Mouse (Mus musculus) intestine, embryonic 16.5 days (tissue): ENCODE measurements around the gene Pitpnc1. TPM values are rescaled to one million over a fixed set of nuclear protein-coding genes. Genes with fewer than 3 reads are reported as not detected.
A peak's percentile ranks its signal among the peaks of the same experiment; 100 is the strongest.

Experiments
- ATAC-seq: fragments of 200-750 bp; cut with Nextera tagmentation; 2 replicates; pipeline ENCODE4 v1.8.0; 2017; ENCODE audit warnings: moderate TSS enrichment, moderate library complexity
- H3K27ac ChIP-seq: fragments of 300-500 bp; sonication (generic); 2 replicates; pipeline ENCODE4 v1.5.1; 2014; ENCODE audit warnings: mild to moderate bottlenecking, low read length
- H3K27me3 ChIP-seq: fragments of 300-500 bp; sonication (generic); replicated peaks from 2 replicates; pipeline ENCODE4 v1.6.1; 2014; ENCODE audit warnings: low read length, control low read depth, mixed read lengths; ENCODE audit not compliant: control insufficient read depth, insufficient read depth
- H3K36me3 ChIP-seq: fragments of 300-500 bp; sonication (generic); 2 replicates; pipeline ENCODE4 v1.6.1; 2014; ENCODE audit warnings: low read length, control low read depth; ENCODE audit not compliant: control insufficient read depth, insufficient read depth
- H3K4me1 ChIP-seq: fragments of 300-500 bp; sonication (generic); 2 replicates; pipeline ENCODE4 v1.6.1; 2014; ENCODE audit warnings: low read length, control low read depth, mixed read lengths; ENCODE audit not compliant: control insufficient read depth, insufficient read depth
- H3K4me2 ChIP-seq: fragments of 300-500 bp; sonication (generic); 2 replicates; pipeline ENCODE4 v1.6.1; 2014; ENCODE audit warnings: low read depth, low read length, control low read depth
- H3K4me3 ChIP-seq: fragments of 300-500 bp; sonication (generic); 2 replicates; pipeline ENCODE4 v1.5.1; 2014; ENCODE audit warnings: mild to moderate bottlenecking, low read length
- H3K9ac ChIP-seq: fragments of 300-500 bp; sonication (generic); 2 replicates; pipeline ENCODE4 v1.6.1; 2014; ENCODE audit warnings: low read depth, low read length
- H3K9me3 ChIP-seq: fragments of 300-500 bp; sonication (generic); 2 replicates; pipeline ENCODE4 v1.6.1; 2016; ENCODE audit warnings: low read length, control low read depth; ENCODE audit not compliant: control insufficient read depth
- WGBS: fragments of 180-500 bp; shearing (Covaris S2); extraction: QIAGEN DNeasy Blood & Tissue Kit; methylation state at CpG from one replicate; pipeline ENCODE4 v1.1.7; 2014; 5-methylcytosine and 5-hydroxymethylcytosine counted together
- polyA plus RNA-seq: library from polyadenylated mRNA; unstranded; fragments of >200 nt; fragmentation: Nextera tagmentation; extraction: Ambion mirVana; gene quantifications from 2 replicates; pipeline ENCODE4 v1.2.1, GENCODE M21; 2015

The Pitpnc1 gene
- polyA plus RNA-seq, 1 experiment from 2014 or later = 10.6 TPM

DNA sequence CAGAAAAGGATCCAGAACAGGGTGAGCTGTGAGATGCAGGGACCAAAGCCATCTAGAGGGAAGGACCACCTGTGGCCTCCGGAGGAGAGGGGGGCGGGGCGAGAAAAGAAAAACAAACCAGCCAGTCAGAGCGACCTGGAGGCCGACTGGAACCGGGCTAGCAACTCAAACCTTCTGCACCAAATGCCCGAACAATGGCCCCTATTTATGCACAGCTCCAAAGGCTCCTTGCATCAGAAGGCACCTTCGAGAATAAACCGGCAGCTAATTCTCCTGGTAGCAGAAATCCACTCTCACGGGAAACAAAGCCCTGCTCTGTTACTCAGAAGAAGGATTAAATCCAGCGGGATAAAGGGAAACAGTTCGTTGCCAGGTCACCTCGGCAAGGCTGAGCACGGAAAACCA, 57.2 kb downstream of the Pitpnc1 start:
- Histone ChIP-seq H3K9me3 (no peaks in the 10 kb centered on the region), H3K27ac (no peak overlapping the region), H3K9ac (peak overlapping the region; percentile 23; the same call in 1 of the 2 replicates), H3K4me1 (peaks cover 16% of the 10 kb centered on the region), H3K4me2 (peak overlapping the region; percentile 39), H3K27me3 (no peaks in the 10 kb centered on the region), H3K36me3 (no peaks in the 10 kb centered on the region), H3K4me3 (peak overlapping the region; percentile 25)
- 4% methylated on average over 14 of the region's 14 CpGs for WGBS
- ATAC-seq = 0 out of 2 replicates have a peak, but pooled peaks have one; percentile 26

DNA sequence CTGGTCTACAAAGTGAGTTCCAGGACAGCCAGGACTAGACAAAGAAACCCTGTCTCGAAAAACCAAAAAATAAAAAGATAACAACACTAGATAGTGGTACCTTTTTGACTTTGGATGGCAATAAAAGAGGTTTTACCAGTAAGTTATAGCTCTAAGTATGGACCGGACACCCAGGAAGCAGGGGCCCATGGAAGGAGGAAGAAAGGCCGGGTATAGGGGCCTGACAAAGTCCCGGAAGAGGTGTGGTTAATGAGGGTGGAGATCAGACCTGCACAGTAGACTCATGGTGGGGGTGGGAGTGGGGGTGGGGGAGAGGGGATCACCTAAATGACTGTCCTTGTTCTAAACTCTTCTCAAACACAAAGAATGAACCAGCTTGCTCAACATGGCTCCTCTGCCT, 58.4 kb downstream of the Pitpnc1 start:
- Histone ChIP-seq H3K27me3 (no peaks in the 10 kb centered on the region), H3K4me3 (no peak overlapping the region), H3K4me2 (no peak overlapping the region), H3K4me1 (peaks cover 15% of the 10 kb centered on the region), H3K27ac (no peak overlapping the region), H3K9ac (no peak overlapping the region), H3K9me3 (no peaks in the 10 kb centered on the region), H3K36me3 (no peaks in the 10 kb centered on the region)
- WGBS = 80% methylated on average over 4 of the region's 4 CpGs
- no peak for ATAC-seq

DNA sequence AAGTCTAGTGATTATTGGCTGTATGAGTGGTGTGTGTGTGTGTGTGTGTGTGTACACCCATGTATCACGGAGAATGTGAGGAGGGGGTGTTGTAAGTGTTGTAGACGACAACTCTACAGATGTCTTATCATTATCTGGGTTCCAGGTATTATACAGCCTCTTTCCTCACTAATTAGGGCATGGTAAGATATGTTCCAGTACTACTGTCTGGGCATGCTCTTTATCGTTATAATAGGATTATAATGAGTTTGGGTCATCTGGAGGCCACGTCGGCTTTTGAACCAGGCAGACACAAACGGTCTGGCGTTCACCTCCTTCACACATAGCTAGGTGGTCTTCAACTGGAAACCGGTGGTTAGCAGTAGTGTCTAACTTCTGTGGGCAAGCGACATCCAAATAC, 58.9 kb downstream of the Pitpnc1 start:
- H3K9me3 ChIP-seq = no peaks in the 10 kb centered on the region
- no peak overlapping the region for H3K4me3 ChIP-seq
- ATAC-seq = no peak
- 79% methylated on average over 9 of the region's 9 CpGs for WGBS
- H3K4me2 ChIP-seq = no peak overlapping the region
- H3K9ac ChIP-seq = no peak overlapping the region
- H3K27ac ChIP-seq = no peak overlapping the region
- no peaks in the 10 kb centered on the region for H3K36me3 ChIP-seq
- peaks cover 12% of the 10 kb centered on the region for H3K4me1 ChIP-seq
- H3K27me3 ChIP-seq = no peaks in the 10 kb centered on the region

DNA sequence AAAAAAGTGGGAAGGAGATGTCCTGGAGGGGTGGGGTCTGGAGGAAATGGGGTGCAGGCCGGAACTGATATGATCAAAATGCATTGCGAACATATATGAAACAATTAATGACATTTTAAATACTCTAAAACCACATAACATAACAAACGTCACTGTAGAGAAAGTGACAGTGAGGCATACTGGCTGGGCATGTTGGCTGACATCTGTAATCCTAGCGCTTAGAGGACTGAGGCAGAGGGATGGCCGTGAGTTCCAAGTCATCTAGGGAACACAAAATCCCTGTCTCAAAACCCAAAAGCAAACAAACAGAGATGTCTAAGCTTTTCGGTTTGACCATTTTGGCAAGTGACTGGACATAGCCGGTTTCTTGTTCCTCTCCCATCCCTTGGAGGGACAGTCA, 59.7 kb downstream of the Pitpnc1 start:
- Histone ChIP-seq H3K4me1 (peaks cover 12% of the 10 kb centered on the region; the same call in 1 of the 2 replicates), H3K9ac (no peak overlapping the region), H3K9me3 (no peaks in the 10 kb centered on the region), H3K36me3 (no peaks in the 10 kb centered on the region), H3K27ac (no peak overlapping the region), H3K4me2 (no peak overlapping the region), H3K4me3 (no peak overlapping the region), H3K27me3 (no peaks in the 10 kb centered on the region)
- no peak for ATAC-seq
- WGBS = 85% methylated on average over 7 of the region's 7 CpGs

DNA sequence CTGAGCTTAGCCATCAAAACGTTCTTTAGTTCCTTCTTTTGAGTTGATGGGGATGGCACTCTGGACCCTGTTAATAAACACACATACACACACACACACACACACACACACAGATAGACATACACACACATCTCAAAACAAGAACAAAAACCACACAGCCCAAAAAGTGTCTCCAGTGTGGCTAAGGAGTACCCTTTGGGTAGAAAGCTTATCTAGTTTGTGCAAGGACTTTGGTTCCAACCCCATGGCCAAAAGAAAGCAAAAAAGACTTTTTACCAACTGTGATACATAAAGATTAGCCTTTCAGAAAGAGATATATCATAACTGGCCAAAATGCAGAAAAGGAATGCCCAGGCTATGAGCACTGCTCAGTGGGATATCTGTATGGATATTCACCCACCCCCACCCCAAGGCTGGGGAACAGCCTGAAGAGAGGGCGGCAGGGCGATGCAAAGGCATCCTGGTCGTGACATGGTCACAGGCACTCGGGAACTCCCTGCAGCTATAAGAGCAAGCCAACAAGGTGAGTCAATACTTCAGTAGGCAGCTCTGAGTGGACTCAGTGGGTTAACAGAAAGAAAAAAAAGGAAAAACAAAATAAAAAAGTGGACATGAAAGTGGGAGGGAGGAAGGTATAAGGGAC, 60.3 kb downstream of the Pitpnc1 start:
- no peak overlapping the region for H3K27ac ChIP-seq
- 74% methylated on average over 5 of the region's 5 CpGs for WGBS

DNA sequence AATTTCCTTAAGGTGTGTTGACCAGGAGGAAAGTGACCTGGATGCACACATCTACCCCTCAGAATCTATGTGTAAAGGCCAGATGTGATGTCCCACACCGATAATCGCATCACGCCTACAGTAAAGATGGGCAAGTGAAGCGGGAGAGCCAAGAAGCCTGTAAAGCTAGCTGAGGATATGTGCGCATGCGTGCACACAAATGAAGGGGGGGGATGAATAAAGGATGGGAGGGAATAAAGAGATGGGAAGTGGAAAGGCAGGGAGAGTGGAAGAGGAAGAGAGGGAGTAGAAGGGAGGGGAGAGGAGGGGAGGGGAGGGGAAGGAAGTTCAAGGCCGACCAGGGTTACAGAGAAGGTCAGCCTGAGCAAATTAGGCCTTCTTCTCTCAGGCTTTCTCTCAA, 61.6 kb downstream of the Pitpnc1 start:
- no peak for ATAC-seq
- Histone ChIP-seq H3K9ac (no peak overlapping the region), H3K4me3 (no peak overlapping the region), H3K36me3 (no peaks in the 10 kb centered on the region), H3K27ac (no peak overlapping the region), H3K27me3 (no peaks in the 10 kb centered on the region), H3K9me3 (no peaks in the 10 kb centered on the region), H3K4me2 (no peak overlapping the region), H3K4me1 (0 out of 2 replicates have a peak, but pooled peaks cover 7% of the 10 kb centered on the region)
- 81% methylated on average over 7 of the region's 7 CpGs for WGBS

More for the DNA sequence above, 60.3 kb downstream of the Pitpnc1 start:
- Histone ChIP-seq H3K36me3 (no peaks in the 10 kb centered on the region), H3K9ac (no peak overlapping the region), H3K27me3 (no peaks in the 10 kb centered on the region), H3K4me2 (no peak overlapping the region), H3K4me1 (peaks cover 12% of the 10 kb centered on the region; the same call in 1 of the 2 replicates), H3K9me3 (no peaks in the 10 kb centered on the region), H3K4me3 (no peak overlapping the region)
- no peak for ATAC-seq

DNA sequence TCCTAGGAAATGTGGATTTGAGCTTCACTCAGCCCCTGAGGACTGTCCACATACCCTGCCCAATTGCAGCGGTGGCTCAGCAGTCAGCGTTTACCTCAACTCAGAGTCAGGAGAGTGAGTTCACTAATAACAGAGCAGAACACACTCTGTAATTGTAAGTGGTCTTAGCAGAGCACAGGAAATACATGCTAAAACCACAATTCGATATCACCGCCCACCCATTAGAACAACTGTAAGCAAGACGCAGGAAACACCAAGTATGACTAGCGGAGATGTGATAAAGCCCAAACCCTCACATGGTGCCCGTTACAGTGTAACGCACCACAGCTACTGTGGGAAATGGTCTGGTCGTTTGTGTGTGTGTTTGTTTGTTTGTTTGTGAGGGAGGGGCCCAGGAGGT, 62.8 kb downstream of the Pitpnc1 start:
- Histone ChIP-seq H3K36me3 (no peaks in the 10 kb centered on the region), H3K4me1 (0 out of 2 replicates have a peak, but pooled peaks cover 2% of the 10 kb centered on the region), H3K27ac (no peak overlapping the region), H3K9me3 (no peaks in the 10 kb centered on the region), H3K4me2 (no peak overlapping the region), H3K9ac (no peak overlapping the region), H3K27me3 (no peaks in the 10 kb centered on the region), H3K4me3 (no peak overlapping the region)
- no peak for ATAC-seq
- WGBS = 82% methylated on average over 9 of the region's 9 CpGs

DNA sequence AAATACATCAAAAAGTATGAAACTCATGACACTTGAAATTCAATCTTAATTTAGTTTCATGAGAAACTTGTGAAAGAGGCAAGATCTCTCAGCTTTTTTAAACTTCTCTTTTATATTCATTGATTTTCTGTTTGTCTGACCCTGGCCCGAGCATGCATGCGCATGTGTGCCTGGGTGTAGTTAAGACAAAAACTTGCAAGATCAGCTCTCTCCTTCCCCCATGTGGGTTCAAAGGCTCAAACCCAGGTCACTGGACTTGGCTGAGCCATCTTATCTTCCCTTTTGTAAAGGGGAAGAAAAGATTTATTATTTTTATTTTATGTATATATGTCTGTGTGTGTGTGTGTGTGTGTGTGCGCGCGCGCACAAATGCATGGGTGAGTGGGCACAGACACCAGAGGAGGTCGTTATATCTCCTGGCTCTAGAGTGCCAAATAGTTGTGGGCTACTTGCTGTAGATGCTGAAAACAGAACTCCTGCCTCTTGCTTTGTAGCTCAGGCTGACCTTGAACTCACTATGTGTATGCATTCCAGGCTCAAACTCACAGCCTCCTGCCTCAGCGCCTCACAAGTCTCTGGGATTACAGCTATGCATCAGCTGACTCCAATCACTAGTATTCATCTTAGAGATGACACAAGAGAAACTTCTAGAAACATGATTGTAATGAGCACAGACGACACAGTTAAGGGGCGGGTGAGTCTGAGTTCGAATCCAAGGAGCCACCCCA, 64.7 kb downstream of the Pitpnc1 start:
- Histone ChIP-seq H3K4me1 (no peaks in the 10 kb centered on the region), H3K4me2 (no peak overlapping the region), H3K4me3 (no peak overlapping the region), H3K9me3 (no peaks in the 10 kb centered on the region), H3K27me3 (no peaks in the 10 kb centered on the region), H3K27ac (no peak overlapping the region), H3K9ac (no peak overlapping the region), H3K36me3 (no peaks in the 10 kb centered on the region)
- WGBS = 95% methylated on average over 11 of the region's 11 CpGs
- ATAC-seq = no peak

DNA sequence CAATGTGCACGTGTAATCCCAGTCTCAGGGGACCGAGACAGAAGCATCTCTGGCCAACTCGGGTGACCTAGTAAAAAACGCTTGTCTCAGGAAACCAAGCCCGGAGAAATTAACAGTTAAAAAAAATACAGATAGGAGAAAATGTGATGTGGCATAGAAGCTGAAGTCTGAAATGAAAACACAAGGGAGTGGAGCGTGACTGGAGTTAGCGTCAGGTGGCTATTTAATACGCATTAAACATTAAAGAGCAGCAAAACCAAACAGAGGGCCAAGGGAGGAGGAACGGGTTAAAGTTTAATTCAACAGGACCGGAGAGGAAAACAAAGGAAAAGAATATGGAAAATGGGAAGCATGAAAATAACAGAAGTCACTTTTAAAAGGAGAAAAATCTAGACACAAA, 67.2 kb downstream of the Pitpnc1 start:
- WGBS = 58% methylated on average over 10 of the region's 10 CpGs
- Histone ChIP-seq H3K27ac (no peak overlapping the region), H3K9ac (no peak overlapping the region), H3K4me3 (no peak overlapping the region), H3K27me3 (no peaks in the 10 kb centered on the region), H3K4me2 (no peak overlapping the region), H3K4me1 (no peaks in the 10 kb centered on the region), H3K36me3 (no peaks in the 10 kb centered on the region), H3K9me3 (no peaks in the 10 kb centered on the region)
- no peak for ATAC-seq
